Mouse (Mus musculus): ENCODE data around the gene Zfp300. TPM values are rescaled to one million over a fixed set of nuclear protein-coding genes. Genes with fewer than 3 reads are reported as not detected.

Zfp300 gene
- under 1 TPM in 1 of 2 experiments, not detected in 1; 0.07 TPM for total RNA-seq (2023)

DNA sequence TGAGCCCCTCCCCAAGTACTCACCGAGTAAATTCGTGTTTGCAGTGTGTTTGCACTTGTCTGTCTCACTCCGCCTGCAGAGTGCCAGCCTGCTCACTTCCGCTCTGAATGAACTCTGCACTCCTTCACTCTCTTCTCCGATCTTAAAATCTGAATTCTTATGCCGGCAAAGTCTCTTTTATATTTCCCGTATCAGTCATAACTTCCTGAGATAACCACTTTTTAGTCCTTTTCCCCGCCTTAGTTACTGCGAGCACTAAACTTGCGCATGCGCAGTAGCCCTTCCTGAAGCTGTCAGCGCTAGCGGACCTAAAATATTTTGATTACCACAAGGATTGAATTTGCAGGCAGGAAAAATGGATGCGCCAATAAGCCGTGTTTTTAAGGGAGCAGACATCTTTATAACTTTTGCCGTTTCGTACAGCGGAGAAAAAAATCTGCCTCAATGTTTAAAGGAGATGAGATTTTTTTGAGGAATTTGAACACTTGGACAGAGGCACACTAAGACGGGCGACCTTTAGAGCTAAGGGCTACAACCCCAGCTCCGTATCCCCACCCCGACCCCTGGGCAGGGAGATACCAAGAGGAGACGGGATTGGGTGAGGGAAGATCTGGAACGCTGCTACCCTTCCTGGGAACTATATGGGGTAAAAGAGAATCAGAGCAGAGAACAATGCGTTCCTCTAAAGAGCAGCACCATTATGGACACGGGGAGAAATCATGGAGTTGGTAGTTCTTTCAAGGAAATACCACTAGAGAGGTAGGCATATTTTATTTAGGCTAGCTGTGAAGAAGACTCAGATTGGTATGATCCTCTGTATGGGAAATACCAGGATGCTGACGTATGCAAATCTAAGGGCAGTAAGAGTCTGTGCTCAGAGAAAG is at the start of gene Zfp300:
Gene Zfp300 (minus strand): TSS at position 545 of the 884 bp plus-strand sequence.

GRCm38 (mm10) chrX:21115520-21115919 is 26.2 kb upstream of the Zfp300 start, which contains the start of gene Ssxa1:
Gene Ssxa1, plus strand, starts transcription at chrX:21115820.

DNA sequence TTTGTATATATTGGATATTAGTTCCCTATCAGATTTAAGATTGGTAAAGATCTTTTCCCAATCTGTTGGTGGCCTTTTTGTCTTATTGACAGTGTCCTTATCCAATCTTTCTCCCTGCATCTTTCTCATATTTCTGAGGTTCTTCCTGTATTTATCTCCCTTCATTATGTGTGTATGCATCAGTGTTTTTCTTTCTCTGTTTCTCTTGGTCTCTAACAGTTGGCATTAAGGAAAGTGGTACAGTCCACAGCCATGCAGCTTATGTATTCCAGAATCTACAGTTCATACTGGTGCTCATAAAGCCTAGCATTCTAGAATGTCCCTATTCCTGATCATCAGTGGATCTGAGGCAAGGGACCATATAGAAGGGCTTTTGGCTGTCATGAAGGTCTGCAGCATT is 21.2 kb downstream of the Zfp300 start, which contains the start of gene Spaca5:
Gene Spaca5 (plus strand): TSS at position 301 of the 400 bp plus-strand sequence.

DNA sequence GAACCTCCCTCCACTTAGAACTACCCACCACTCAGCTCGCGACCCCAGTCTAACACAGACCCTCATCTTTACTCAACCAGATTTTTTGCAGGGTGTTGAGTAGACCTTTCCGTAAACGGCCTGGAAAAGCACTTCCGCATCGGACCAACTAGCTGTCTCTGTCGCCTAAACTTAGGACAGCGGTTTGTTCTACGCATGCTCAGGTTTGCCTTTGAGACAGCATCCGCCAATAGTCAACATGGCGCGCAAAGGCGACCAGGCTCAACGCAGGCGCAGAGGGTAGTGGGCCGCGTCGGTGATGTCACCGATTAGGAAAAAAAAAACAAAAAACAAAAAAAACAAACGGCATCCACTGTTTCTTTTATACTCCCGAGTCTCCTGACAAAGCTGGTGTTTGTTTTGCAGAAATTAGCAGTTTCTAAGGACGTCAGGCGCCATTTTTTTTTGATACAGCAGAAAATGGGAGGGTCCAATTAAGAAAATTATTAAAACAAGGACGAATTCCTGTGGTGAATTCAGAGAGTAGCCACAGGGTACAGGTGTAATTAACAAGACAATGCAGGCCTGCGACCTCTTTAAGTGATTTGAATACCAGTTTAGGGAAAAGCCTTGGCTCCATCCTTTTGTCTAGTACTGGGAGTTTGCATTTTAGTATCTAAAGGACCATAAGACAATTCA is 27.3 kb downstream of the Zfp300 start, which contains the start of gene Zfp182:
Gene Zfp182 (minus strand): TSS at position 451 of the 678 bp plus-strand sequence.

Other genes with a start within 250 kb of the Zfp300 start
- gene Timp1, start 219.4 kb downstream of the Zfp300 start, total RNA-seq (2023) = under 1 TPM in 1 of 2 experiments, not detected in 1; 0.64 TPM
- 1 to 10 TPM; 1.4 to 1.8 TPM for gene Syn1, start 168.5 kb downstream of the Zfp300 start, total RNA-seq (2023)
- 100 to 1,000 TPM; 228 to 255 TPM for gene Cfp, start 158.0 kb downstream of the Zfp300 start, total RNA-seq (2023)
- gene Elk1, start 138.9 kb downstream of the Zfp300 start, total RNA-seq (2023) = 10 to 100 TPM; 11.3 to 13.0 TPM
- 10 to 100 TPM; 20.3 to 25.0 TPM for gene Uxt, start 127.5 kb downstream of the Zfp300 start, total RNA-seq (2023)
- gene Zfp182, start 27.2 kb downstream of the Zfp300 start, total RNA-seq (2023) = 10 to 100 TPM; 11.4 to 12.8 TPM
- not detected for gene Spaca5, start 21.1 kb downstream of the Zfp300 start, total RNA-seq (2023)
- gene Ssxa1, start 26.3 kb upstream of the Zfp300 start, total RNA-seq (2023) = not detected
- not detected for gene Gm21876, start 86.1 kb upstream of the Zfp300 start, total RNA-seq (2023)

All from neutrophil, adult 59 days (primary cell).